Mouse (Mus musculus) urinary bladder, postnatal 0 days (tissue): ENCODE data around the gene Bhlhb9. TPM values are rescaled to one million over a fixed set of nuclear protein-coding genes. Genes with fewer than 3 reads are reported as not detected.

Source experiments
- microRNA counts: library from miRNA; unstranded; fragments of <30 nt; microRNA quantifications from one replicate; lab custom pipeline; 2016
- microRNA-seq: library from miRNA; unstranded; fragments of <30 nt; microRNA quantifications from one replicate; pipeline ENCODE4, GENCODE M21; 2016
- polyA plus RNA-seq: library from polyadenylated mRNA; unstranded; fragments of >200 nt; fragmentation: Nextera tagmentation; extraction: Ambion mirVana; gene quantifications from 2 replicates; pipeline ENCODE4 v1.2.1, GENCODE M21; 2015

Gene Bhlhb9
- 19.4 and 24.6 TPM in 2 replicates for polyA plus RNA-seq

DNA sequence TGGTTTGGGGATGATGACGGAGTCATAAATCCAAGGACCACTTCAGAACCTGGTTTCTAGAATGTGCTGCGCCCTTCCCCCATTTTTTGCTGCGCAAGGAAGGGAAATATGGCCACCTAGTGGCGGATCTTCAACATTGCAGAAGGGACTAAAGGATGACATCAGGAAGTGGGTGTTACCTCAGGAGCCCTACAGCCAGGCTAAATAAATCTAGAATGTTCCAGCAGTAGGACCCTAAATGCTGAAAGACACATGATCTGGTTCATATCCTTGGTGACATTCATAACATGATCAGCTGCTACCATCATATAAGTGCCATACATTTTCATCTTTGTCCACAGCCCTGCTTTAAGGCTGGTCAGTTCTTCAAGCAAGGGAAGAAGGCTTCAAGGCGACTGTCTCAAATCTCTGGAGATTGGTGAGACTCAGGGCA, at the start of gene Bhlhb9:
Gene Bhlhb9, plus strand, starts transcription at position 383 of the 433 bp plus-strand sequence.

DNA sequence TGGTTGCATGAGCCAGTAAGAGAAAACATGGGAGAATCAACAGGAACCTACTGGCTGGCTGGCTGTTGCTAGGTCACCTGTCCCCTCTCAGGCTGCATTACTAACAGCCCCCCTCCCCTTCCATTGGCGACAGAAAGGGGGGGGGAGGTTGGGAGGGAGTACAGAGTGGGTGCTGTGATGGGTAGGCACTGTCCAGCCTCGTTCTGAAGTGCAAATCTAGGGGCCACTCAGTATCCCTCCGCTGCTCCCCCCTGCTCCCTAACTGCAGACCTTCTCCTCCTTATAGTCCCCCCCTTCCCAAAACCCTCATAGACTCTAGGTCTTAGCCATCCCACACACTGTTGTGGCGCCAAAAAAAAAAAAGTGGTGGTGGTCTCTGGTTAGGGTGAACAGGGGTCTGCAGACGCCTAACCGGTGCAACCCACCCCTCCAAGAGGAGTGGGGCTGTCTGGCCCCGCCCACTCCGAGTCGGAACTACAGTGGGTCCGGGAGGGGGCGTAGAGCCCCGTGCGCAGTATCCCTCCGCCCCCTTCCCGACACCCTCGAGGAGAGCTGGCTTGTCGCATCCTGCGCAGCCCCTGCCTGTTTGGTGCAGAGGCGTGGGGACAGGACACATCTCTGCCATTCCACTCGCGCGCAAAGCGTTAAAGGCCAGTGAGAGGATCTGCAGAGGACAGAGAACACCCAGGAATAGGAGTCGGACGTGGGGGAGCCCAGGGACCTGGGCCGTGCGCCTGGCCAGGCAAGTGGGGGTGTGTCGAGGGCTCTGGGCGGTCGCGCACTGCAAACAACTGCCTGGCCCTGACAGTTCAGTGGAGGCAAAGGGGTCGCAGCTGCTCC, 41.3 kb downstream of the Bhlhb9 start, which contains the start of gene Gprasp2:
Gene Gprasp2, plus strand, starts transcription at position 514 of the 840 bp plus-strand sequence.

MicroRNAs encoded within 50 kb of the gene (microRNA counts, 519-probe panel; counts per million panel counts)
- not detected for microRNA mmu-miR-1970 (lab: Ali Mortazavi, UCI)

Small RNA genes within 50 kb of the gene (microRNA-seq; reads per million reads assigned to microRNA genes)
- not detected for gene Mir1970

Other genes starting within 250 kb of the Bhlhb9 start
- gene Nxf7, start 198.8 kb upstream of the Bhlhb9 start, polyA plus RNA-seq: 0.12 and 0.19 TPM in 2 replicates
- gene Prame, start 169.9 kb upstream of the Bhlhb9 start, polyA plus RNA-seq: not detected in 2 replicates
- not detected in 2 replicates for gene Tcp11x2, start 103.8 kb upstream of the Bhlhb9 start, polyA plus RNA-seq
- not detected in 2 replicates for gene Tmsb15a, start 72.3 kb upstream of the Bhlhb9 start, polyA plus RNA-seq
- 5.5 and 5.7 TPM in 2 replicates for gene Armcx5, start 54.9 kb upstream of the Bhlhb9 start, polyA plus RNA-seq
- 10.1 and 10.5 TPM in 2 replicates for gene Gprasp1, start 54.9 kb upstream of the Bhlhb9 start, polyA plus RNA-seq
- gene Gprasp2, start 41.4 kb downstream of the Bhlhb9 start, polyA plus RNA-seq: 2.5 and 3.8 TPM in 2 replicates
- gene Arxes2, start 196.2 kb downstream of the Bhlhb9 start, polyA plus RNA-seq: 35.2 and 48.2 TPM in 2 replicates
- gene Arxes1, start 235.8 kb downstream of the Bhlhb9 start, polyA plus RNA-seq: 13.2 and 17.6 TPM in 2 replicates